Mouse (Mus musculus) cerebellum, adult (tissue): ENCODE measurements around the gene Pear1.

Experiments used
- ATAC-seq: cut with Nextera tagmentation; 2 replicates; pipeline ENCODE4 v1.9.2; 2017; ENCODE audit warnings: mild to moderate bottlenecking, moderate library complexity, mixed read lengths; ENCODE audit not compliant: insufficient number of reproducible peaks, low FRiP score, low TSS enrichment

Pear1 gene

DNA sequence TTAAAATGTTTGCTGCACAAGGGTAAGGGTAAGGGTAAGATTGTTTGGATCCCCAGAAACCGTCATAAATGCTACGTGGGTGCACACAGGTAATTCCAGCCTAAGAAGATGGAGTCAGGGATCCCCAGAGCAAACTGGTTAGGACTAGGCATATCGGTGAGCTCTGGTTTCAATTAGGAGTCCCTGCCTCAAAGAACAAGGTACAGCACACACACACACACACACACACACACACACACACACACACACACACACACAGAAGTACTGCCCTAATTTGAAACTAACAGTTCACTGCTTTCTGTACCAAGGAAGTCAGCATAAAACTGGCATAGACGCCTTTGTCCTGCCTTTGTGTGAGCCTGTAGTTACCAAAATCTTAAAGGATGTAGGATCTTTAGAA is 11.7 kb downstream of the Pear1 start:
- no peak for ATAC-seq

DNA sequence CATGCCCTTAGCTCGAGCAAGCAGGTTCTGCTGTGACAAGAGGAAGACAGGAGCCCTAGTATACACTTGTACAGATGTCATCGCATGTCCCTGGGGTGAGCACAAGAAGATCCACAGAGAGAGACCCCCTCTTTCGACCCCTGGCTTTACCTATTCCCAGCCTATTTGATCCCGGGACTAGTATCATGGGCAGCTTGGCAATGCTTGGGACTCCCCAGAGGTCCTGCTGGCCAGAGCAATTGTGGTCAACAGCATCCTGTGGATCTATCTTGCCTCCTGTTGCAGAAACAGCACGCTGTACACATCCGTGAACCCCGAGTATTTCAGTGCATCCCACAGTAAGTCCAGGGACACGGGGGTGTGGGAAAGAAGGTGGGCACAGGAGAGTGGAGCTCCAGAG is 12.8 kb downstream of the Pear1 start:
- ATAC-seq: no peak

DNA sequence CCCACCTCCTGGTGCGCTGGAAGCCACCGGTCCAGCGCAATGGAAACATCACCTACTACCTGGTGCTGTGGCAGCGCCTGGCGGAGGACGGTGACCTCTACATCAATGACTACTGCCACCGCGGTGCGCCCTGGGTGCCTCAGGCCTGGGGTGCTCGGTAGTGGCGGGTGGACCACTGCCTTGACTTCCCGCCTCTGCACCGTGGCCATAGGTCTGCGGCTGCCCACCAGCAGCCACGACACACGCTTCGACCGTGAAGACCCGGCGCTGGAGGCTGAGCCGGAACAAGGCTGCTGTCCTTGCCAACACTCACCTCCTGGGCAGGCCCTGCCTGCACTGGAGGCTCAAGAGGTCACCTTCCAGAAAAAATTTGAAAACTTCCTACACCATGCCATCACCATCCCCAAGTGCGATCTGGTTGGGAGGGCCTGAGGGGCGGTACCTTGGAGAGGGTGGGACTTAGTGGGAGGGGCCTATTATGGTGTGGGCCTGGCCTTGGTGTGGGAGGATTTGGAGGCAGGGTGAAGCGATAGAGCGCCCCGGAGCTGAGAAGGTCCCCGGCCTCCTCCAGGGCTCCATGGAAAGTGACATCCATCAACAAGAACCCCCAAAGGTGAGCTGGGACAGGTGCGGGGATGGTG is 14.7 kb downstream of the Pear1 start:
- no peak for ATAC-seq

DNA sequence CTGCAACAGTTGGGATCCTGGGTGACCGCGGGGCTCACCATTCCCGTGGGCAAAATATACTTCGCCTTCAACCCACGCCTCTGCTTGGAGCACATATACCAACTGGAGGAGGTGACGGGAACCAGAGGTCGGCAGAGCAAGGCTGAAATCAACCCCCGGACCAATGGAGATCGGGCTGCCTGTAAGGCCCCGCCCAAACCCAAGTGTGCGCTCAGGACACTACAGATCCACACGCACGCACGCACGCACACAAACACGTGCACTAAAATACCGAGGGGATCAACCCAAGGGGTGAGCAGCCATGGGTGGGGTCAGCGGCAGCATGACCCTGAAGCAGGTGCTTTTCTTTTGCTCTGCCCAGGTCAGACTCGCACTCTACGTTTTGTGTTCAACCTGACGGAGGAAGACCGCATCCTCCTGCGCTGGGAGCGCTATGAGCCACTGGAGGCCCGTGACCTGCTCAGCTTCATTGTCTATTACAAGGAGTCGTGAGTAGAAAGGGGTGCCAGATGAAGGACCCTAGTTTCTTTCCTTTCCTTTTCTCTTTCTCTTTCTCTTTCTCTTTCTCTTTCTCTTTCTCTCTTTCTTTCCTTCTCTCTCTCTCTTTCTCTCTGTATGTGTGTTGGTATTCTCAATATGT is 19.9 kb downstream of the Pear1 start:
- no peak for ATAC-seq

DNA sequence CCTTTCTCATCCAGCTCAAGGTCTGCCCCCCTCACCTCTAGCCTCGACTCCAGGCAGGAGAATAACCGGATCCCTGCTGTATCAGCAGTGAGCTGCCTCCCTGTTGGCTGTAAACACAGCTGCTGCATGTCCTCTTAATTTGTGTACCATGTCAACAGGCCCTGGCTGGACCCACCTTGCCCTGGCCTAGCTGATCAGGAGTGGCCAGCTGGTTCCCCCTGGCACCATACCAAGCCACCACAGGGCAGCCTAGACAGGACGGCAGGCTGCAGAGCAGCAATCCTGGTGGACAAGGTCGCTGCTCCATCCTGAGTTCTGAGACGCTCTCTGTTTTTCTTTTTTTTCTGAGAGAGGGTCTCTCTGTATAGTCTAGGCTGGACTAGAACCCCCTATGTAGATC is 22.4 kb downstream of the Pear1 start:
- ATAC-seq: peak; percentile 47; the same call in 1 of the 2 replicates

DNA sequence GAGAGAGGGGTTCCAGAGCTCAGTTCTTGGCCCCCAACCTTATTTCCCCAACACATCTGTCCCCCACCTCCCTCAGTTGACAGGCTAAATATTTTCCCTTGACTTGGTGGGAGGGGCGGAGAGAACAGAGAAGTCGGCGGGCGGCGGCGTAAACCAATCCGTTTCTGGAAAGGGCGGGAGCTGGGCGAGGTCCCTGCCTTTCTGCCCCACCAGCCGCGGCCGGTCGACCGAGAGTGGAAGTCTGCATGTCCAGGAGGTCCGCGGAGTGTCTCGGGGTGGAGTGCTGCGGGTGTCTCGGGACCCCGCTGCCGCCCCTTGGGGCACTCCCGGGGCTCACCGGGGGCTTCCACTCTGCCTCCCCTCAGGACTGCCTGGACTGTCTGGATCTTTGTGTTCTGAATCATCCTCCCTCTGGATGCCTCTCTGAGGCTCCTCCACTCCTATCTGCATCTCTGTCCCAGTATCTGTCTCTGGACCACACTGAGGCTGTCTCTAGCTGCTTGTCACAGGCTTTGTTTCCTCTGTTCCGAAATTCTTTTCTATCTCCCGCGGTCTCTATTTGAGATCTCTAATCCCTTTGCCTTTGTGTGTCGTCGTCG is 27.3 kb downstream of the Pear1 start, which contains the start of gene Insrr:
Gene Insrr (plus strand): TSS at position 216 of the 599 bp plus-strand sequence.
- no peak for ATAC-seq

DNA sequence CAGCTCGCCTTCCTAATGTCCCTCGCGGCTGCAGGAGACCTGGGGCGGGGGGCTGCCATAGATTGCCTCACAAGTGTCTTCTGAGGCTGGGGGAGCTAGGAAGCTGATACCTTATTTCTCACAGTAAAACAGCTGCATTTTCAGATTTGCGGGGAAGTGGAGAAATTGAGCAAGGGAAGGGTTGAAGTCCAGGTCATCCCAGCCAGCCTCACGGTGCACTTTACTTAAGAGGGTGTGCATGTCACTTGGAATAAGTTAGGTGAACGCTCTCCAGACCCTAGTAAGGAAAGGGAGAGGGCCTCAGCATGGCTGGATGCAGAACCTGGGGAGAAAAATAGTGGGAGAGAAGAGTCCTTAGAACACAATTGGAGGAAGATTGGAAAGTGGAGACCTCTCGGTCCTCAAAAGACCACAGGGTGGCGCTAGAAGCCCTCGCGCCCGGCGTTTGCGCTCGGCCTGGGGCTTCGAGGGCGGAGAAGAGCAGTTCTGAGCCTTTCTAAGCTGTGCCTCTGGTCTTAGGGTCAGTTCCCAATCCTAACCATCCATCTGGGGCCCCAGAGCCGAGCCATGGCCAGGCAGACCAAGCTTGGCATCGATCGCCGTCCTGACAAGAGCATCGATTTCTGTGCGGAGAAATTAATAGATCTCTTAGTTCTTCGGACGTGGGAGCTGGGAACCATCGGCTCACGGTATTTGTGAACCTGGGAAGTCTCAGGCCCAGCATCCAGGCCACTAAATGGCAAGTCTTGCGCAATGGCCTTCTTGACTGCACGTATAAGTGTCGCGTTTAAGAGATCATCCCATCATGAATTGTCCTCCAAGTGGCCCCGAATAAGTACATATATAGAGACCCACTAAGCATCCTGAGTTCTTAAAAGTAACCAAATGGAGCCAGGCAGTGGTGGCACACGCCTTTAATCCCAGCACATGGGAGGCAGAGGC is 28.5 kb downstream of the Pear1 start:
- ATAC-seq: no peak

DNA sequence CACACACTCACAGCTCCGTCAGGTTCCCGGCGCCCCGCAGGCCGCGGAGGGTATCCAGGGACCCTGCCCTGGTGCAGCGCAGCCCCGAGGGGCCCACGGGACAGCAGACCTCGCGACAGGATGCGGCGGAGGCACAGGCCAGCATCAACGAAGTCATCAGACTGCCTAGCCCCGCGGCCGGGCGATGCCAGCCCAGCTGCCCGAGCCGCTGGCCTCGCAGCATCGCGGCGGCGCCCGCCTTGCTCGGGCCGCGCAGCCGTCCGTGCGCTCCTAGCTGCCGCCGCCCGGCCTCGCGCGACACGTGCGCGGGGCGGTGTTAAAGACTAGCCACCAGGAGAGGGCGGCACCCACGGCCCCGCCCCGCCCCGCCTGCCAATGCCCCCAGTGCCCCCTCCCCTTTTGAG is 29.2 kb downstream of the Pear1 start, which contains the start of gene Ntrk1:
Gene Ntrk1 (minus strand): TSS at position 241 of the 404 bp plus-strand sequence.
- no peak for ATAC-seq

DNA sequence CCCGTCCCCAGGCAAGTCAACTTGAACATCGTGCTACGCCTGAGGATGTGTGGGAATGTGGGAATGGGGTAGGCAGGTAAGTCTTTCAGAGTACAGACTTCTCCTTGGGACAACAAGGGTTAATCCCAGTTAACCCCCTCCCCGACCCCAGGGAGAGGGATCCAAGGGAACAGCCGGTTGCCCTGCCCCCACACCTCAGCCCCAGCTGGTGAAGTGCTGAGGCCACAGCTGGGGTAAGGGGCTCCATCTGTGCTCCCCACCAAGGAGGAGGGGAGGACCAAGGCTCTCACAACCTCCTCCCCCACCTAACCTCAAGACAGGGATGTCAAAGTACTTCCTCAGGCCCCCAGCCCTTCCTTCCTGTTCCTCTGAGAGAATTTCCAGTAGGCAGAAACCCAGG is 34.3 kb downstream of the Pear1 start:
- no peak for ATAC-seq

DNA sequence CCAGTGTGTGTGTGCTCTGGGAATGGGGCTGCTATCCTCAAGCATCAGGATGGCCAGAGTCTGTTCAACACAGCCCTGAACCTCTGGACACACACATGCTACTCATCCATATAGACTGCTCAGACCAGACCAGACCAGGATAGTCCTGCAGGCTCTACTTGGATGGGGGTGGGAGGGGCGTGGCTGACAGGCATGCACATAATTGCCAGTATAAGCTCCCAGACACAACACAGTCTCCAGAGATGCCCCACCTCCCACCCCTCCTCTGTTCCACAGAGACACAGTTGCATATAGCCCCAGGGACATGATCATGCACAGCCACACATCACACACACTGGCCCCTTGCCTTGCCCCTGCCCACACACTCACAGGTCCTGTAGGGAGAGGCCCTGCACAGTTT is 34.9 kb downstream of the Pear1 start:
- no peak for ATAC-seq

DNA sequence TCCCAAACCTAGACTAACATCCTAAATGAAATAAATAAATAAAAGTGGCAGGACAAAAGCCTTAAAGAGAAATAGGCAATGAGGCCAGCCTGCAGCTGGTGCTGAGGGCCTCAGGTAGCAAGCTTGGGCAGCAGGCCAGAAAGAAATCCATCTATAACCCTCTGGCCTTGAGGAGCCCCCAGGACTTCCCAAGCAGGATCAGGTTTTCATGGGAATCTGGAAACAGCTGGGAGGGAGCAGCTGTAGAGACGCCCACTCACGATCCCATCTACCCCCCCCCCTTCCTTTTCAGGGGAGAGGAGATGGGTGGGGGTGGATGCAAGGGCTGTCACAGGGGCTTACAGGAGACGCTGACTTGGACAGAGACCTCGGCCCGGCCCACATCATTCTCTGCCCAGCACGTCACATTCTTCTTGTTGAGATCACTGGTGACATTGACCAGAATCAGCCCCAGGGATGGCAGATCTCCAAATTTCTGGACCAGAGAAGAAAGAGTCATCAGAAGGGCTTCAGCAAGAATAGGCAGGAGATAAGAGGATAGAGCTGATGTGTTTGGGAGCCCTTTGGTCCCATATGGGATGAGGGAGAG is 38.4 kb downstream of the Pear1 start:
- no peak for ATAC-seq

DNA sequence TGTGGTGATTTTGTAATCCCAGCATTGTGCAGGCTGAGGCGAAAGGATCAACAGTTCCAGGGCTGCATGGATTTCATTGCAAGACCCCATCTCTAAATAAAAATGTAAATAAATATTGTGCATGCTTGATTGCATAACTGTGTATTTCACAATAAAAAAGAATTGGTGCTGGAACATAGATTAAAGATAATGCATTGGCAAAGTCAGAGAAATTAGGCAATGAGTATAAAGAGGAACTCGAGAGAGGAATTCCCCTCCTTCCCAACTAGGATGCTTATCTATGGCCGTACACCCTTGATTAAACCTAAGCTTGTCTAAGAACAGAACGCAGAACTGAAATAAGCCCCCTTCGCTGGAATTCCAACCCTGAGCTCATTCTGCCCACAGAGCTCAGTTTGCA is 39.0 kb downstream of the Pear1 start:
- no peak for ATAC-seq

DNA sequence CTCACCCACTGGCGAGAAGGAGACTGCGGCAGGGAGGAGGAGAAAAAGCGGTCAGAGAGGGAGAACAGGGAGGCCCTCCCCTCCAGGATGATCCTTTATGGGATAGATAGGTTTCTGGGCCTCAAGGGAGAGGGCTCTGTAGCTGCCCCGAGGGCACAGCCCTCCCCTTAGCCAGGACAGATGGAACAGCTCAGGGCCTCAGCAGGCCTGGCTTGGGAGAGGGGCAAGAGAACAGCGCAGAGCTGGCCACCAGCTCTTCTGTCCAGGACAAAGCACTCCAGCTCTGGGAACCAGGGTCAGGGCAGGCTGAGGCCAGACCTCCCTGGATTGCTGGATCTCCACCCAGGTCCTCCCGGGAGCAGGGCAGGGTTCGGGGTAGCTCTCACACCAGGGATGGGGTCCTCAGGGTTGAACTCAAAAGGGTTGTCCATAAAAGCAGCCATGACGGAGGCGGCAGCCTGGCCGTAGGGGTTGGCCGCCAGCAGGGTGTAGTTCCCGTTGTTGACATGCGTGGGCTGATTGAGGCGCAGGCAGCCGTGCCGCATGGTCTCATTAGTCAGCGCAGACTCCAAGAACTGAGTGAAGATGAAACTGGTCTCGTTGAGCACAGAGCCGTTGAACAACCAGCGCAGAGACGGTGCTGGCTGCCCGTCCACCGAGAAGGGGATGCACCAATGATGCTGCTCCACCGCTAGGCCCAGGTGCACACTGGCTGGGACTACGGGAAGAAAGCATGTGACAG is 40.7 kb downstream of the Pear1 start:
- ATAC-seq: 0 out of 2 replicates have a peak, but pooled peaks have one; percentile 24

DNA sequence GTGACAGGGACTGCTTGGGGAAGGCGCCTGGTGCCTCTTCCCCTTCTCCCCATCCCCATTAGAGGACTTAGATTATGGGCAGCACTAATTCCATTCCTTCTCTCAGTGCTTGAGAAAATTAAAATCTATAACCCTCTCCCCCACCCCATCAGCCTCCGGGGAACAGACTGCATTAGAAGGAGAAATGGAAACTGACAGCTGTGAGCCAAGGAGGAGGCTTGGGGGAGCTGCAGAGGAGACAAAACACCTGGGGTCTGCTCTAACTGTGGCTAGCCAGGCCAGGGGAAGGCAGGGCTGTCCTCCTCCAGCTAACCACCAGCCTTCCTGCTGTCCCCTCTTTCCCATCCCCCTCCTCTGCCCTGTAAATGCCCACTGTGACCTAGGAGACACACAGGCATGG is 45.0 kb downstream of the Pear1 start:
- no peak for ATAC-seq

DNA sequence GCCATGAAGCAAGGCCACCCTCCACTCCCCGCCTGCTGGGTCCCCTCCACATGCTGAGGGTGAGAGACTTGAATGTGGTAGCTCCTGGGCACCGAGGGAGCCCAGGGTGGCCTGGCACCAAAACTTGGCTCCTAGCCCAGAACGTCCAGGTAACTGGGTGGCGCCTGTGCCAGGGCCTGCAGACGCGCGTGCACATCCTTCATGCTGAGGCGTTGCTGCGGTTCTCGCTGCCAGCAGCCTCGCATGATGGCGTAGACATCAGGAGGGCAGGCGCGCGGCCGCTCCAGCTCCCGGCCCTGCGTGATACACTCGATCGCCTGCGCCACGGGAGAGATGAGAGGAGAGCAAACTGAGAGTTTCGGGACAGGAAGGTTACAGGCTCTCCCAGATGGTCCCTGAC is 45.8 kb downstream of the Pear1 start:
- no peak for ATAC-seq

DNA sequence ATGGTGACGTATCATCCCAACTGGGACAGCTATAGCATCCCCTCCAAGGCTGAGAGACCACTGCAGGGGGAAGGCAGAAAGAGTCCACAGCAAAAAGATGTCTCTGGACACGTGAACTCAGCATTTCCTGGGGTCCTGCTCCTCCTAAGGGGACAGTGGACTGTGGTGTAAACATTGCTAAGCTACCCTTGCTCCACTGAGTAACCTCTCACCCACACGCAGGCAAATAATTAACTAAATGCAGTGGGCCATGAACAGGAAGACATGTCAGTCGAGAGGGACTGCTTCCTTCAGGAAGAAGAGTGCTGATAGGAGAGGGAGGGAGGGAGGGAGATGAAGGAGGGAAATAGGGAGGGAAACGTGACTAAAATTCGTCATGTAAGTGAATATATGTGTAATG is 53.0 kb downstream of the Pear1 start:
- ATAC-seq: no peak

DNA sequence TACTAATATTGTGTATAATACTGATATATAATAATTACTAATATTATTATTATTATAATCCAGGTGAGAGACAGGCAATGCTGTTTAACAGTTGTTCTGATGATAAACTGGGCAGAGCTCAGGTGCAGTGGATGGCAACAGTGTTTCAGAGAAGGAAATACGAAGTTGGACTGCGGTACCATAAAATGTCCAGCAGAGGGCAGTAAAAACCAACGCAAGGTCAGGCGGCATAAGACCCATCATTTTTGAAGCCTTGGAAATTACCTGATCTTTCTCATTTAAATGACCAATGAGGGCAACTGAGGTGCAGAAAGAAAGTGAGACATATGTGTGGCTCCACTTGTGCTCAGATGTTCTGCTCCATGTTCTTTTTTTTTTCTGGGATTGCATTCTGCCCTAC is 53.8 kb downstream of the Pear1 start:
- ATAC-seq: no peak

DNA sequence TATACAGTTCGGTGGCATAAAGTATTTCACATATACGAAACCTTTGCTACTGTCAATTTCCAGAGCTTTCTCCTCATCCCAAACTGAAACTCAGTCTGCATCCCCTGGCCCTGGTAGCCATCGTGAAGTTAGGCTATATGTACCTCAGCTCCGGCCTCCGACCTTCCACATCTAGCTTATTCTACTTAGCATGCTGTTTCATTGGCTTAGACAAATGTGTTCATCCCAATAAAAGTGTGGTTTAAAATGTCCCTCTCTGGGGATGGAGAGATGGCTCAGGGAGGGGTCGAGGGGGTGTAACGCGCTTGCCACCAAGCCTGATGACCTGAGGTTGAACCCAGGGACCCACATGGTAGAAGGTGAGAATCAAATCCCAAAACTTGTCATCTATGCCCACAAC is 54.6 kb downstream of the Pear1 start:
- no peak for ATAC-seq

DNA sequence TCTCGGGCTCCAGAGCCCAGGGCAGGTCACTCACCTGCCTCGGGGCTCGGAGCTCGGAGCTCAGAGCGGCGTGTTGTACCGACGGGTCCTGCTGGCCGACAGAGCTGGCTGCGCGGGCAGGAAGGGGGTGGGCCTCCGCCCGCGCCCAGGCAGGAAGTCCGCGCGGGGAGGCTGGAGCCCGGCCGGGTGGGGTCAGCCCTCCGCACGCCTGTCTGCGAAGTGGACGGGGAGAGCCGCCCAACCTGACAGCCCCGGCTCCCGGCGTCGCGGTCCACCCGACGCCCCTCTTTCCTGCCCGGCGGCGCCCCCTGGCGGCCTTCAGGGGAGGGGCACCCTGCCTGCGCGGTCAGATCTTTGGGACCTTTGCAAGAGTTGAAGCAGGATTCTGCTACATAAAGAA is 55.3 kb downstream of the Pear1 start:
- no peak for ATAC-seq

DNA sequence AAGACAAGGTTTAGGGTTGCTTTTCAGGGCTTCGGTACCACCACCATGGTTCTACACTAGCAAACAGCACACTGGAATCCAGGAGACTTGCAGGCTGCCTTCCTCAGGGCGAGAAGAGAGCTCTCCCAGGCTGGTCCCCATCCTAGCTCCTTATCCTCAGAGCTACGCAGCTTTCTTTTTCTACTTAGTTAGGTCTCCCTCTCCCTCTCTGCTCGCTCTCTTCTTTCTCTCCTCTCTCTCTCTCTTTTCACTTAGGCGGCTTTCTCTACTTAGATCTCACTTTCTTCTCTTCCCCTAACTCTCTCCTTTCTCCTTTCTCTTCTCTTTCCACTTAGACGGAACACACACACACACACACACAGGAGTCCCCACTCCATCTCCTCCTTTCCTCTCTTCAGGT is 55.7 kb downstream of the Pear1 start:
- no peak for ATAC-seq
